Mouse (Mus musculus): Measurements from ENCODE around the gene Rnf26.
A peak's percentile ranks its signal among the peaks of the same experiment; 100 is the strongest.

The Rnf26 gene

GRCm38 (mm10) chr9:44075996-44076763, 37.1 kb downstream of the Rnf26 start:
- no peak for DNase-seq (ENCODE audit: low spot score in 2 of 2)

DNA sequence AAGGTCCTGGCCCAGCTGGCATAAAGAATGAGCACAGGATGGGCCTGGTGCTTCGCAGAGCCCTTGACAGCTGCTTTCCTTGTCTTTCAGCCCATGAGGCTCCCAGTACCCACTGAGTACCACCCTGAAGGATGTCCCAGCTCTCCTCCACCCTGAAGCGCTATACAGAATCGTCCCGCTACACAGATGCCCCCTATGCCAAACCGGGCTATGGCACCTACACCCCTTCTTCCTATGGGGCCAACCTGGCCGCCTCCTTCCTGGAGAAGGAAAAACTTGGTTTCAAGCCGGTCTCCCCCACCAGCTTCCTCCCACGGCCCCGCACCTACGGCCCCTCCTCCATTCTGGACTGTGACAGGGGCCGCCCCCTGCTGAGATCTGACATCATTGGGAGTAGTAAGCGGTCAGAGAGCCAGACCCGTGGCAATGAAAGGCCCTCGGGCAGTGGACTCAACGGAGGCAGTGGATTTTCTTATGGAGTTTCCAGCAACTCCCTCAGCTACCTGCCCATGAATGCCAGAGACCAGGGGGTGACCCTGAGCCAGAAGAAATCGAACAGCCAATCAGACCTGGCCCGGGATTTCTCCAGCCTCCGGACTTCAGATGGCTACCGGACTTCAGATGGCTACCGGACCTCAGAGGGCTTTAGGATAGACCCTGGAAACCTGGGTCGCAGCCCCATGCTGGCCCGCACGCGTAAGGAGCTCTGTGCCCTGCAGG, 37.9 kb downstream of the Rnf26 start:
- no peak for DNase-seq (ENCODE audit: low spot score in 2 of 2)

DNA sequence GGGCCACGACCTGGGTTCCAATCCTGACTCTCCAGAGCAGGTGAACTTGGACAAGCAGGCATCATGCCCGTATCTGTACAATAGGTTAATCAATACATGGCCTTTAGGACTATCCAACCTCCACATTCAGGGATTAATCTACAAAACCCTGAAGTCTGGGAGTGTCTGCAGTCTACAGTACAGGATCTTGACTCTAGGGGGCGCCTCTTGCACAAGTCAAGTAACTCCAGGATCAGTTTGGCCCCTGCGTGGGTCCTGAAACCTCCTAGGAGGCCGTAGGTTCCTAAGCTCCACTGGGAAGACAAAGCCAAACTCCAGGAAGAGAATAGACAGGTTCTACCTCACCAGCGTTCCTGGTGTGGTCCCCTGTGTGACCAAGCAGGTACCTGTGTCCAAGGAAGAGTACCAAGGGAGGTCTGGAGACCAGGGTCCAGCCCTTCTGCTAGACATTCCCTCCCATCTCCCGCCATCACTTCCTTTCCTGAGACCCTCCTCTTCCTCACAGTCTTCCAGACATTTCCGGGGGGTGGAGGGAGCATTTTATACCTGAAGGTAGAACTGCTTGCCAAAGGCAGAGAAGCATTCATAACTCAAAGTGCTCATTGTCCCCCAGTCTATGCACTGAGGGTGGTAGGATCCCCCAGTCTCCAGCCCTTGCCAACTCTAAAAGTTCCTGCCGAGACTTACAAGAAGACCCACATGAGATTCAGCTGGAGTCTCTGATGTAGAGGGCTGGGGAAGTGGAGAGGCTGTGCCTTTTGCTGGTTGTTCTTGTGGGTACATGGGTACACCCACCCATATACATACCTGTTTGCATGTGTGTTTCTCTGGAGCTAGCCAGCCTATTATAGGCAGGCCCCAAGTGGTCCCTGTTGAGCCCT, 38.7 kb downstream of the Rnf26 start:
- DNase-seq (ENCODE audit: low spot score in 2 of 2) = peak in 1 of 2 experiments; percentile 66

- DNase-seq (ENCODE audit: low spot score in 2 of 2) = no peak
Observed at GRCm38 (mm10) chr9:44073115-44073514, 40.2 kb downstream of the Rnf26 start.

DNA sequence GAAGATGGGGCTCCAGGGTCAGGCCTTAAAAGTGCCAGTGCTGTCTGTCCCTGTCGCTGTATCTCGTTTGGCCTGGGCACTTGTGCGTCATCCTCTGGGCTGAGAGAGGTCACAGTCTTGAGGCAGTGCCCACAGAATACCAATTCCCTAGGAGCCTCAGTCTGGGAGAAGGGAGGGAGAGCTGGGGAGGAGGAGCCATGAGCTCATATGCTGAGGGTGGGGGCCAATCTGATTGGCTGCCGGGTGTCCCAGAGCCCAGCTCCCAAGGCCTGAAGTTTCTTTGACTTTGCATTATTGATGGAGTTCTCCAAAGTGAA, 40.8 kb downstream of the Rnf26 start:
- DNase-seq (ENCODE audit: low spot score in 2 of 2) = no peak

GRCm38 (mm10) chr9:44071914-44072598, 41.3 kb downstream of the Rnf26 start:
- no peak for DNase-seq (ENCODE audit: low spot score in 2 of 2)

DNA sequence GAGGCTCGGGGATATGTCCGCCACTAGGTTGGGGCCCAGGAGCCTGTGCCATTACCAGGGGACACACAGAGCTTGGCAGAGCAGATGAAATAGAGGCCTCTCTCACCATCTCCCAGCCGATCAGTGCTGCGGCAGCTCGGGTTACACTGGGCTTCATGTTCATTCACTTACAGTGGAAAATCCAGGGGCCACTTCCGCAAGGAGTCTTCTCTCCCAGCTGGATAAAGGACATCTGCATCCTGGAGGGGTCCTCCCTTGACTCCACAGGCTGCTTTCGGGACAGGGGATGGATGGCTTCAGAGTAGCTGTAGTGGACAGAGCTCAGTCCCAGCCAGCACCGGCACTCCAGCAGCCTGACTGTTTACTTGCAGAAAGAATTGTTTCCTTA, 42.5 kb downstream of the Rnf26 start:
- DNase-seq (ENCODE audit: low spot score in 2 of 2) = no peak

- DNase-seq (ENCODE audit: low spot score in 2 of 2) = no peak
Observed at GRCm38 (mm10) chr9:44070113-44070843, 43.0 kb downstream of the Rnf26 start.

DNA sequence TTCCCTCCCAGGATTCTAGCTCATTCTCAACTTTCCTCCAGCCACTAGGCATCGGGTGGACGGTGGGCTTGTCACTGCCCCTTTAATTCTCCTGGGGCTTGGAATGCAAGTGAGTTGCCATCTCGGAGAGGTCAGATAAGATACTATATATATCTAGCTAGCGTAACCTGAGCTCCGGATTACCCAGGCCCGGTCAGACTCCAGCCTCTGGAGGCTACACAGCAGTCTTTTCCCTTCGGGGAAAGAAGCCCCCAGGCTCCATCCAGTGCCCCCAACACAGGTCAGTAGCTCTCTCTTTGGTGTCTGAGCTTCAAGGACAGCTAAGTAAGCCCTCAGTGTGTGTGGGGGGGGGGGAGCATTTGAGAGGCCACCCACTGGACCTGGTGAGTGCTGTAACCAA, 44.1 kb downstream of the Rnf26 start:
- no peak for DNase-seq (ENCODE audit: low spot score in 2 of 2)

DNA sequence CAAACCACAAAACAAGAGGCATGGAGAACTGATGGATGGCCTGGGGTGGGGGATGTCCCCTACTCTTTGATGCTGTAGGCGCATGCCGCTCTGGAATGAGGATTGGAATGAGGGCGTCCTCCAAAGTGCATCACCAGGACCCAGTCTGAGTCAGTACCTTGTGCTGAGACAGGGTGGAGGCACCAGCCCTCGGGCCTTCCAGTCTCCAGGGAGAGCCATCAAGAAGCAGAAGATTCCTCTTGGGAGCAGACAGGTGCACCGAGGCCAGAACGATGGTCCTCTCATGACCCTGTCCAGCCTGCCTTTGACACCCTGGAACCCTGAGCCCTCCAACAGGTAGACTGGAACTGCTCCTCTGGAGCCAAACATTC, 45.4 kb downstream of the Rnf26 start:
- no peak for DNase-seq (ENCODE audit: low spot score in 2 of 2)

DNA sequence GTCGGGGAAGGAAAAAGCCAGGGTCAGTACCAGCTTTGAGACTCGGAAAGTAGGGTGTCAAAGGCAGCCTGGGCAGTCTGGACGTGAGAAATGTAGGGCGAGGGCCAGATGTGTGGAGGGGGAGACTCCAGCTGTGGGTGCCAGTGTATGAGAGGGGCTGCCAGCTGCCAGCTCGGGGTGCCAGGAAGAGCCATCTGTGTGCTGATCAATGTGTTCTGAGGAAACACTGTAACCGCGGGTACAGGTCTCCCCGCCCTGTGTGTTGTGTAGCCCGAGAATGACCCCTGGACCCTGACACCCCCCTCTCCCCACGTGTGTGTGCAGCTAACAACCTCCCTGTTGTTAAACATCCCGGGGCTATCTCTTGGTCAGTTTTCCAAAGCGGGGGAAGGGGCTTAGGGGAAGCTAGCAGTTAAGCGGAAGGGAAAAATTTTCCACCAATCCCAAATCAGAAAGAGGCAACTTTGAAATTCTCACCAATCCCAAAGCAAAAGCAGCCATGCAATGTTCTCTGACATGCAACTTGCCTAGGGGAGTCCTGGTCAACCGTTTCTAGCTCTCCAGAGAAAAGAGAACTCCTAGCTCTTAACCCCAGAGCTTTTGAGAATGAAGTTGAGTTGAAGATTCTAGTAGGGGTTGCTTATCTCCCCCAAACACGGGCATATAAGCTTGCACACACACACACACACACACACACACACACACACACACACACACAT, 45.9 kb downstream of the Rnf26 start:
- no peak for DNase-seq (ENCODE audit: low spot score in 2 of 2)

GRCm38 (mm10) chr9:44066785-44067225, 46.5 kb downstream of the Rnf26 start, which contains the start of gene Usp2:
Gene Usp2 (plus strand): TSS chr9:44067021.
- peak; percentile 94 to 95 for DNase-seq (ENCODE audit: low spot score in 2 of 2)

DNA sequence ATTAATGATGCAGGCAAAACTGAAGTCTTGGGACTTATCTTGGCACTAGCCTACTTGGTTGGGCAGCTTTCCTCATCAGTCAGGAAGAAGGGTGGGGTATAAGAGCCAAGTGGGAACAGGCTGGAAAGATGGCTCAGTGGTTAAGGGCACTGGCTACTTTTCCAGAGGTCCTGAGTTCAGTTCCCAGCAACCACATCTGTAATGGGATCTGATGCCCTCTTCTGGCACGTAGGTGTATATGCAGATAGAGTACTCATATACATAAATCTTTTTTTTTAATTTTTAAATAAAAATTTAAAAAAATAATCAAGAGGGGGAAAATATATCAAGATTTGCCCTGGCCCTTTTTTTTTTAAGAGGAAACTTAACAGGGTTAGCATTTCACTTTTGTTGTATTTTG, 48.1 kb downstream of the Rnf26 start:
- no peak for DNase-seq (ENCODE audit: low spot score in 2 of 2)

DNA sequence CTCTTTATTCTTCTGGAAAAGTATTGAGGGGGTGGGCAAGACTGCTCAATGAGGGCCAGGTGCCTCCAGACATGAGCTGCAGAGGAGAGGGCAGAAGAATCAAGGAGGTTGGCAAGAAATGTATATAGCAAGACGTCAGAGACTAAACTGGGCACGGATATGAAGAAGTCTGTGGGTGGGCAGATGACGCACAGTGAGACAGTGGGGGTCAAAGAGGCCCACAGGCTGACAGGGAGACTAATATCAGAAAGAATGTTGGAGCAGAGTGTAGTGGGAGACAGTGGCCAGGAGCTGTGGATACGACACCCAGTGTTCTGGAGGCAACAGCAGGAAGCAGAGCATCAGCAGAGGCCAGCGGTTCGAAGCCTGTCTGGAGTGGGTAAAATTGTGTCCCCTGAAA, 54.7 kb downstream of the Rnf26 start:
- DNase-seq (ENCODE audit: low spot score in 2 of 2) = no peak

DNA sequence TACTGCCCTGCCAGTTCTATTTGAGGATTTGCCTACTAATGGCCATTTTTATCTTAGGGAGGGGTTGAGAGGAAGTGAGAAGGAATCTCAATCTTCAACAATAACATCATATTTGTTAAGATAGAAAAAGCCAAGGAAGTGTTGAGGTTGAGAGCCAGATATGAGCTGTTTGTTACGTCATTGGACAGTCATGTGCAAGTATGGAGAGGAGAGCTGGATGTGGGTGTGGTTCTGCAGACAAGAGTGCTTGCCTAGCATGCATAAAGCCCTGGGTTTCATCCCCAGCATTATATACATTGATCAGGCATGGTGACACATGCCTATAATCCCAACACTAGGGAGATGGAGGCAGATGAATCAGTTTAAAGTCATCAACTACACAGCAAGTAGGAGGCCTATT, 59.4 kb downstream of the Rnf26 start:
- DNase-seq (ENCODE audit: low spot score in 2 of 2) = no peak

- no peak for DNase-seq (ENCODE audit: low spot score in 2 of 2)
Observed at GRCm38 (mm10) chr9:44052855-44053254, 60.5 kb downstream of the Rnf26 start.

DNA sequence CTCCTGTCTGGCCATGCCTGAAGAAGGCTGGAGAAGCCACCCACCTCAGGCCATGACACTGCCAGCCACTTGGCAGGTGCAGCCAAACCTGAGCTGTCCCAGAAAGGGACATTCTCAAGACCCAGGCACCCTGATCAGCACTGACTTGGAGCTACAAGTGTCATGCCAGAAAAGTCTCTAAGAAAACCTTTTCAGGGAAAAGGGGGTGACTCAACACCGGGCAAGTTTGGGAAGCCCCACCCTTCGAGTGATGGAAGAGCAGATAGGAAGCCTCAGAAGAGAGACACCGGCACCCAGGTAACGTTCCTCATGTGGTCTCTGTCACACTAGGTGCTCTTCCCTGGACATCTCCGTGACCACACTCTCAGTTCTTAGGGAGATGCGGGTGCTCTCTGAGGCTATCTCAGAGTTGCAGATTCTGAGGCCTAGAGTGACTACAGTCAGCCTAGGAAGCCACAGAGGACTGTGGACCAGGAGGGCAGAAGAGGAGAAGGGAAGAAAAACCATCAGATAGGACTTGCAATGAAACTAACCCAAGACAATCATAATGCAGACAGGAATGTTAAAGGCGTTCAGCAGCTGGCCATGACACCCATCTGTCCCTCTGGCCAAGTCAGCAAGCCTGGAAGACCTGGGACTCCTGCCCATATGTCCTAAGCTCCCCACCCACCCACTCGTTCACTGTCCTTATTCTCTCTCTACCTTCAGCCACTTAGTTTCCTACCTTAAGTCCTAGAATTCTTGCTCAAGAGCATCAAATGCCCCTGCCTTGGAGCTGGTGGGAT, 63.7 kb downstream of the Rnf26 start:
- DNase-seq (ENCODE audit: low spot score in 2 of 2) = no peak

GRCm38 (mm10) chr9:44048541-44049380, 64.6 kb downstream of the Rnf26 start:
- no peak for DNase-seq (ENCODE audit: low spot score in 2 of 2)

Data from spleen, postnatal 10 days (tissue).